Mouse (Mus musculus) CH12.LX (cell line): ENCODE results near the gene Dennd2d. TPM values are rescaled to one million over a fixed set of nuclear protein-coding genes. Genes with fewer than 3 reads are reported as not detected.
A peak's percentile ranks its signal among the peaks of the same experiment; 100 is the strongest.

Experiments used
- DNase-seq: peaks from one replicate; pipeline ENCODE4 v3.0.0-alpha.2; 2013; ENCODE audit errors: extremely low read depth
- H3K27ac ChIP-seq: 2 replicates; pipeline ENCODE4 v1.5.1; 2012; ENCODE audit warnings: low read depth, mild to moderate bottlenecking, control low read depth, moderate library complexity; ENCODE audit not compliant: insufficient read depth
- H3K27me3 ChIP-seq: replicated peaks from 2 replicates; pipeline ENCODE3; 2012; ENCODE audit warnings: inconsistent platforms
- H3K36me3 ChIP-seq, 2 experiments: replicated peaks in 1 of 2; 2 replicates each; pipeline versions ENCODE3 to v1.6.1; 2012; ENCODE audit warnings: inconsistent platforms in 1 of 2, low read length in 1 of 2, mild to moderate bottlenecking in 1 of 2, mixed read lengths in 1 of 2, moderate library complexity in 1 of 2; ENCODE audit not compliant: control insufficient read depth in 1 of 2, insufficient read depth in 1 of 2
- H3K4me1 ChIP-seq, 2 experiments: 2 replicates each; pipeline ENCODE4 v1.6.1; 2012; ENCODE audit warnings: inconsistent platforms in 1 of 2, moderate library complexity in 1 of 2; ENCODE audit not compliant: insufficient read depth in 2 of 2, control insufficient read depth in 1 of 2
- H3K4me2 ChIP-seq: 2 replicates; pipeline ENCODE4 v1.6.1; 2012; ENCODE audit warnings: low read depth, mild to moderate bottlenecking, control low read depth; ENCODE audit not compliant: poor library complexity, insufficient read depth, severe bottlenecking
- H3K4me3 ChIP-seq, 3 experiments: fragments of 150-350 bp in 1 of 3; sonication (generic) in 1 of 3; replicated peaks in 1 of 3; 2 replicates each; pipeline versions ENCODE3 to v1.5.1; 2011 to 2012; ENCODE audit warnings: low read depth in 2 of 3, low read length in 2 of 3, mild to moderate bottlenecking in 2 of 3, moderate library complexity in 2 of 3, control low read depth in 1 of 3, improper control_type of control experiment in 1 of 3, inconsistent platforms in 1 of 3, mixed read lengths in 1 of 3; ENCODE audit not compliant: poor library complexity in 1 of 3
- H3K79me2 ChIP-seq: replicated peaks from 2 replicates; pipeline ENCODE4 v1.6.1; 2012; ENCODE audit warnings: mild to moderate bottlenecking, moderate library complexity; ENCODE audit not compliant: control insufficient read depth, poor library complexity, insufficient read depth, severe bottlenecking; ENCODE audit errors: extremely low read depth
- H3K9ac ChIP-seq: 2 replicates; pipeline ENCODE4 v1.6.1; 2012; ENCODE audit warnings: low read depth, mild to moderate bottlenecking, control low read depth, moderate library complexity; ENCODE audit not compliant: insufficient read depth
- H3K9me3 ChIP-seq: replicated peaks from 2 replicates; pipeline ENCODE3; 2012; ENCODE audit warnings: low read length, inconsistent platforms, mixed read lengths
- BHLHE40 ChIP-seq: IDR thresholded peaks from 2 replicates; pipeline ENCODE4 v1.6.1; 2011; ENCODE audit warnings: mild to moderate bottlenecking, low read depth, low read length, improper control_type of control experiment
- CHD1 ChIP-seq: IDR thresholded peaks from 2 replicates; pipeline ENCODE4 v1.6.1; 2012; ENCODE audit warnings: low read depth, low read length, improper control_type of control experiment, inconsistent platforms
- CHD2 ChIP-seq: IDR thresholded peaks from 2 replicates; pipeline ENCODE4 v1.6.1; 2011; ENCODE audit warnings: low read length, improper control_type of control experiment
- CTCF ChIP-seq, 2 experiments: IDR thresholded peaks in 1 of 2; conservative IDR thresholded peaks in 1 of 2; 2 replicates each; pipeline ENCODE4 v1.5.1; 2011 to 2012; ENCODE audit warnings: low read depth in 2 of 2, low read length in 2 of 2, improper control_type of control experiment in 1 of 2, inconsistent platforms in 1 of 2, mild to moderate bottlenecking in 1 of 2, moderate library complexity in 1 of 2
- E2F4 ChIP-seq: IDR thresholded peaks from 2 replicates; pipeline ENCODE4 v1.6.1; 2011; ENCODE audit warnings: low read depth, low read length, improper control_type of control experiment; ENCODE audit not compliant: insufficient replicate concordance
- ELF1 ChIP-seq: IDR thresholded peaks from 2 replicates; pipeline ENCODE4 v1.6.1; 2014; ENCODE audit warnings: low read depth, mild to moderate bottlenecking, inconsistent platforms, low read length, improper control_type of control experiment
- EP300 ChIP-seq: IDR thresholded peaks from 2 replicates; pipeline ENCODE4 v1.6.1; 2011; ENCODE audit warnings: low read length, improper control_type of control experiment
- ETS1 ChIP-seq: conservative IDR thresholded peaks from 2 replicates; pipeline ENCODE4 v1.6.1; 2012; ENCODE audit warnings: low read depth, mild to moderate bottlenecking, inconsistent platforms, low read length, improper control_type of control experiment, moderate library complexity
- IRF4 ChIP-seq: IDR thresholded peaks from 2 replicates; pipeline ENCODE4 v1.6.1; 2014; ENCODE audit warnings: low read depth, mild to moderate bottlenecking, inconsistent platforms, low read length, improper control_type of control experiment
- JUN ChIP-seq: IDR thresholded peaks from 2 replicates; pipeline ENCODE4 v1.6.1; 2011; ENCODE audit warnings: low read depth, mild to moderate bottlenecking, low read length, improper control_type of control experiment, moderate library complexity; ENCODE audit not compliant: insufficient read depth
- JUND ChIP-seq: conservative IDR thresholded peaks from 2 replicates; pipeline ENCODE4 v1.6.1; 2011; ENCODE audit warnings: low read depth, low read length, improper control_type of control experiment
- KAT2A ChIP-seq: IDR thresholded peaks from 2 replicates; pipeline ENCODE4 v1.6.1; 2012; ENCODE audit warnings: low read length, improper control_type of control experiment, inconsistent platforms; ENCODE audit not compliant: insufficient replicate concordance
- MAFK ChIP-seq: IDR thresholded peaks from 2 replicates; pipeline ENCODE4 v1.6.1; 2011; ENCODE audit warnings: low read length, improper control_type of control experiment; ENCODE audit not compliant: insufficient replicate concordance
- MAX ChIP-seq: IDR thresholded peaks from 2 replicates; pipeline ENCODE4 v1.6.1; 2011; ENCODE audit warnings: low read length, improper control_type of control experiment
- MAZ ChIP-seq: IDR thresholded peaks from 2 replicates; pipeline ENCODE4 v1.6.1; 2012; ENCODE audit warnings: low read depth, mild to moderate bottlenecking, inconsistent platforms, low read length, improper control_type of control experiment, moderate library complexity
- MEF2A ChIP-seq: IDR thresholded peaks from 2 replicates; pipeline ENCODE4 v1.6.1; 2014; ENCODE audit warnings: low read depth, mild to moderate bottlenecking, inconsistent platforms, low read length, improper control_type of control experiment, borderline replicate concordance
- MXI1 ChIP-seq: IDR thresholded peaks from 2 replicates; pipeline ENCODE4 v1.6.1; 2011; ENCODE audit warnings: mild to moderate bottlenecking, low read depth, low read length, improper control_type of control experiment
- MYC ChIP-seq: IDR thresholded peaks from 2 replicates; pipeline ENCODE4 v1.6.1; 2011; ENCODE audit warnings: low read depth, mild to moderate bottlenecking, improper control_type of control experiment, low read length
- NELFE ChIP-seq: IDR thresholded peaks from 2 replicates; pipeline ENCODE4 v1.6.1; 2011; ENCODE audit warnings: low read depth, low read length, improper control_type of control experiment
- NRF1 ChIP-seq: IDR thresholded peaks from 2 replicates; pipeline ENCODE4 v1.6.1; 2014; ENCODE audit warnings: low read depth, mild to moderate bottlenecking, inconsistent platforms, low read length, improper control_type of control experiment, moderate library complexity
- PAX5 ChIP-seq: IDR thresholded peaks from 2 replicates; pipeline ENCODE4 v1.6.1; 2012; ENCODE audit warnings: low read length, inconsistent platforms, mixed read lengths
- POLR2A ChIP-seq: IDR thresholded peaks from 2 replicates; pipeline ENCODE4 v1.6.1; 2011; ENCODE audit warnings: low read depth, mild to moderate bottlenecking, improper control_type of control experiment, low read length
- POLR2AphosphoS2 ChIP-seq: IDR thresholded peaks from 2 replicates; pipeline ENCODE4 v1.6.1; 2011; ENCODE audit warnings: low read depth, low read length, improper control_type of control experiment
- RCOR1 ChIP-seq: conservative IDR thresholded peaks from 2 replicates; pipeline ENCODE4 v1.6.1; 2012; ENCODE audit warnings: low read depth, mild to moderate bottlenecking, inconsistent platforms, low read length, improper control_type of control experiment
- SIN3A ChIP-seq: IDR thresholded peaks from 2 replicates; pipeline ENCODE4 v1.6.1; 2012; ENCODE audit warnings: low read length, improper control_type of control experiment, inconsistent platforms
- TBP ChIP-seq: conservative IDR thresholded peaks from 2 replicates; pipeline ENCODE4 v1.6.1; 2011; ENCODE audit warnings: low read depth, low read length, improper control_type of control experiment
- TCF12 ChIP-seq: IDR thresholded peaks from 2 replicates; pipeline ENCODE4 v1.6.1; 2014; ENCODE audit warnings: low read depth, mild to moderate bottlenecking, inconsistent platforms, low read length, improper control_type of control experiment
- UBTF ChIP-seq: IDR thresholded peaks from 2 replicates; pipeline ENCODE4 v1.6.1; 2012; ENCODE audit warnings: low read depth, mild to moderate bottlenecking, inconsistent platforms, low read length, improper control_type of control experiment, moderate library complexity
- USF2 ChIP-seq: conservative IDR thresholded peaks from 2 replicates; pipeline ENCODE4 v1.6.1; 2011; ENCODE audit warnings: low read depth, low read length, improper control_type of control experiment
- ZC3H11A ChIP-seq: IDR thresholded peaks from 2 replicates; pipeline ENCODE4 v1.6.1; 2012; ENCODE audit warnings: low read depth, mild to moderate bottlenecking, inconsistent platforms, low read length, improper control_type of control experiment
- ZMIZ1 ChIP-seq: IDR thresholded peaks from 2 replicates; pipeline ENCODE4 v1.6.1; 2012; ENCODE audit warnings: low read depth, mild to moderate bottlenecking, inconsistent platforms, low read length, improper control_type of control experiment
- dilution Hi-C: fragments of 300-500 bp; cut with MboI; formaldehyde crosslinking; loops from 2 replicates; pipeline ENCODE4 v1.14.3; 2020; ENCODE audit warnings: low sequenced_read_pairs; ENCODE audit not compliant: extremely low pct_unique_long_range_greater_than_20kb, extremely low pct_ligation_motif_present
- in situ Hi-C: fragments of 300-500 bp; cut with MboI; formaldehyde crosslinking; loops from 3 replicates; pipeline ENCODE4 v1.14.3; 2019; ENCODE audit warnings: low sequenced_read_pairs, low pct_ligation_motif_present, low pct_unique_long_range_greater_than_20kb, mixed read lengths
- polyA plus RNA-seq: library from polyadenylated mRNA; unstranded; fragments of >175 nt; gene quantifications from 2 replicates; pipeline ENCODE4 v1.2.1, GENCODE M21; 2012; ENCODE audit warnings: low read depth; ENCODE audit not compliant: insufficient read length
- total RNA-seq, 2 experiments: library from RNA; depleted of rRNA; stranded (reverse); fragments of 300-350 nt in 1 of 2; fragments of >200 nt in 1 of 2; gene quantifications; 2 replicates each; pipeline ENCODE4 v1.2.3; 2012 to 2014

The Dennd2d gene
- total and polyA plus RNA-seq, 3 experiments, result 30.4 to 39.8 (median 38.2) TPM

- peak overlapping the region; percentile 96; the same call in 1 of the 2 replicates for H3K4me2 ChIP-seq
- H3K9ac ChIP-seq, result peak overlapping the region; percentile 79
- no peak for DNase-seq
- in situ Hi-C loops (loop anchor here (25.0 kb wide), 1 partner anchor 402 kb away; no protein-coding TSS in a partner anchor), dilution Hi-C loops (no loop called here)
- peaks cover 7 to 43% of the 10 kb centered on the region in 2 experiments for H3K4me1 ChIP-seq
- H3K79me2 ChIP-seq, result peaks cover 13% of the 10 kb centered on the region
- no peak for TF ChIP-seq CTCF (conservative IDR thresholded peaks at IDR 0.05 in 1 of 2, IDR thresholded peaks at IDR 0.05 in 1 of 2; ENCODE audit: low read depth in 2 of 2, low read length in 2 of 2)
- TF ChIP-seq MAX, result no peak
- TF ChIP-seq UBTF, result no peak
- TF ChIP-seq CHD1, result peak; percentile 18; the same call in 1 of the 2 replicates
- peaks cover 12 to 50% of the 10 kb centered on the region in 2 experiments for H3K36me3 ChIP-seq
- no peaks in the 10 kb centered on the region for H3K9me3 ChIP-seq
- no peaks in the 10 kb centered on the region for H3K27me3 ChIP-seq
- peak overlapping the region; percentile 80 for H3K27ac ChIP-seq
- peak overlapping the region; percentile 64 to 74 (median 70) for H3K4me3 ChIP-seq
Observed at GRCm38 (mm10) chr3:106484861-106485260, 2.7 kb downstream of the Dennd2d start.

- DNase-seq, result peak; percentile 78
- H3K4me1 ChIP-seq, result peaks cover 7 to 39% of the 10 kb centered on the region in 2 experiments
- H3K4me3 ChIP-seq, result peak overlapping the region; percentile 64 to 74 (median 70)
- TF ChIP-seq MAFK (no peak), TCF12 (peak; percentile 56; the same call in 1 of the 2 replicates), KAT2A (0 out of 2 replicates have a peak, but pooled peaks have one; percentile 11), NRF1 (no peak), ZMIZ1 (peak; percentile 57; the same call in 1 of the 2 replicates), POLR2AphosphoS2 (no peak), PAX5 (no peak), MAZ (0 out of 2 replicates have a peak, but pooled peaks have one; percentile 20), NELFE (peak; percentile 69), ELF1 (no peak), UBTF (no peak), E2F4 (no peak), MAX (peak; percentile 63), EP300 (0 out of 2 replicates have a peak, but pooled peaks have one; percentile 12), CHD1 (0 out of 2 replicates have a peak, but pooled peaks have one; percentile 42), RCOR1 (no peak), TBP (peak; percentile 62; the same call in 1 of the 2 replicates), JUND (no peak), IRF4 (no peak), ZC3H11A (no peak), POLR2A (peak; percentile 71), MYC (no peak; the same call in none of the 2 replicates), CTCF (conservative IDR thresholded peaks at IDR 0.05 in 1 of 2, IDR thresholded peaks at IDR 0.05 in 1 of 2; ENCODE audit: low read depth in 2 of 2, low read length in 2 of 2) (no peak), USF2 (no peak), SIN3A (peak; percentile 64; the same call in 1 of the 2 replicates), ETS1 (no peak), BHLHE40 (0 out of 2 replicates have a peak, but pooled peaks have one; percentile 19), MXI1 (peak; percentile 27; the same call in 1 of the 2 replicates), MEF2A (0 out of 2 replicates have a peak, but pooled peaks have one; percentile 6), JUN (no peak), CHD2 (no peak)
Observed at GRCm38 (mm10) chr3:106485810-106486209, 3.6 kb downstream of the Dennd2d start.

More at GRCm38 (mm10) chr3:106485810-106486209, 3.6 kb downstream of the Dennd2d start:
- in situ Hi-C loops (loop anchor here (25.0 kb wide), 1 partner anchor 401 kb away; no protein-coding TSS in a partner anchor), dilution Hi-C loops (no loop called here)
- H3K27me3 ChIP-seq, result no peaks in the 10 kb centered on the region
- H3K9ac ChIP-seq, result peak overlapping the region; percentile 79
- peaks cover 18 to 52% of the 10 kb centered on the region in 2 experiments for H3K36me3 ChIP-seq
- H3K27ac ChIP-seq, result peak overlapping the region; percentile 80
- peak overlapping the region; percentile 76; the same call in 1 of the 2 replicates for H3K4me2 ChIP-seq
- H3K79me2 ChIP-seq, result peaks cover 13% of the 10 kb centered on the region
- H3K9me3 ChIP-seq, result no peaks in the 10 kb centered on the region
